Mouse (Mus musculus) splenic B cell, adult 2 months (primary cell): ENCODE results near the gene Ckap4.
"Not testable (repeated sequence)": the region's sequence is repeated elsewhere in the genome, so short reads cannot be mapped to it uniquely, and the experiment has no call there.

Source experiments
- DNase-seq: peaks from one replicate; pipeline ENCODE4 v3.0.0-alpha.2; 2011; ENCODE audit warnings: low read depth, low spot score
- H3K27me3 ChIP-seq: 2 replicates; pipeline ENCODE4 v1.6.1; 2012; ENCODE audit warnings: mild to moderate bottlenecking, low read length, moderate library complexity, mixed read lengths; ENCODE audit not compliant: control insufficient read depth, poor library complexity, insufficient read depth, severe bottlenecking
- H3K36me3 ChIP-seq: 2 replicates; pipeline ENCODE4 v1.6.1; 2012; ENCODE audit warnings: mild to moderate bottlenecking, low read length, moderate library complexity, mixed read lengths; ENCODE audit not compliant: control insufficient read depth, poor library complexity, insufficient read depth, severe bottlenecking

Ckap4 gene

GRCm38 (mm10) chr10:84532911-84533882 lies 665 bp downstream of the Ckap4 start:
- Histone ChIP-seq H3K36me3 (no peaks in the 10 kb centered on the region), H3K27me3 (no peaks in the 10 kb centered on the region)
- DNase-seq: peak; percentile 43

- DNase-seq: no peak
- Histone ChIP-seq H3K36me3 (no peaks in the 10 kb centered on the region), H3K27me3 (no peaks in the 10 kb centered on the region)
Measured at GRCm38 (mm10) chr10:84532191-84532889, 1.5 kb downstream of the Ckap4 start.

GRCm38 (mm10) chr10:84531576-84531975 lies 2.3 kb downstream of the Ckap4 start:
- no peak for DNase-seq
- Histone ChIP-seq H3K27me3 (no peaks in the 10 kb centered on the region), H3K36me3 (0 out of 2 replicates have a peak, but pooled peaks cover 1% of the 10 kb centered on the region)

GRCm38 (mm10) chr10:84530388-84530787 lies 3.5 kb downstream of the Ckap4 start:
- no peaks in the 10 kb centered on the region for H3K27me3 ChIP-seq
- H3K36me3 ChIP-seq: 0 out of 2 replicates have a peak, but pooled peaks cover 2% of the 10 kb centered on the region
- peak; percentile 23 for DNase-seq

GRCm38 (mm10) chr10:84527631-84528030 lies 6.2 kb downstream of the Ckap4 start:
- Histone ChIP-seq H3K36me3 (0 out of 2 replicates have a peak, but pooled peaks cover 2% of the 10 kb centered on the region), H3K27me3 (no peaks in the 10 kb centered on the region)
- DNase-seq: no peak

GRCm38 (mm10) chr10:84527070-84527469 lies 6.8 kb downstream of the Ckap4 start:
- no peak for DNase-seq
- 0 out of 2 replicates have a peak, but pooled peaks cover 2% of the 10 kb centered on the region for H3K36me3 ChIP-seq
- no peaks in the 10 kb centered on the region for H3K27me3 ChIP-seq

DNA sequence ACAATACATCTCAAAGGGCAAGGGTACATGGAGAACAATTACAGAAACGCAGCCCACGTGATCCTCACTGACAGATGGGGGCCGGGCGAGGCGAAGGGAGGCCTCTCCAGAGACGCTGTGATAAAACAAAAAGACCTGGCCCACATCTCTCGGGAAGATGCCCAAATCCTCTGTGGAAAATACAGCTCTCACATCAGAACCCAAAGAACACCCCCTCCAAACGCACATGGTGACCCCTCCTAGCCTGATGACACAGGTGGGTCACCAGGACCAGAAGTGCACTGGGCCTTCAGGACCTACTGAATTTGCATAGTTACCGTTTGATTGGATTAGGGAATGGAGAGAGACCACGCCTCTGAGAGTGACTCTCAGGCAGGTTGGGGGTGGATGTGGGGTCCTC lies 7.4 kb downstream of the Ckap4 start:
- no peaks in the 10 kb centered on the region for H3K27me3 ChIP-seq
- no peak for DNase-seq
- 0 out of 2 replicates have a peak, but pooled peaks cover 2% of the 10 kb centered on the region for H3K36me3 ChIP-seq

DNA sequence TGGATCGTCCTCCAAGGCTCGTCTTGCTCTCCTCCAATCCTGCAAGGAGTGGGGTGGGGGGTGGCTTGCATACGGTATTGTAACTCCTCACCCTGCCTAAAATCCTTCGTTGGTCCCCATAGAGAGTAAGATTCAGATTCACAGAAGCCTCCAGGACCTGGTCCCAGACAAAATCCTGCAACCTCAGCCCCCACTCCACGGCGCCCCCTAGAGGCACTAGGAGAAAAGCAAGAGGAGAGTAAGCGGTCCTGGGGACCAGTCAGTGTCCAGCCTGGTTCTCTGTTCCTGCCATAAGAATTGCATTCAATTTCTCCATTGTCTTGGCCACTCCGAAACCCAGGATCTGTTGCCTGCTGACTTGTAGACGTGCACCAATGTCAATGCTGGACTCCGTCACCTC lies 10.2 kb downstream of the Ckap4 start:
- H3K36me3 ChIP-seq: 0 out of 2 replicates have a peak, but pooled peaks cover 2% of the 10 kb centered on the region
- H3K27me3 ChIP-seq: no peaks in the 10 kb centered on the region
- DNase-seq: no peak

- peak; percentile 65 for DNase-seq
Measured at GRCm38 (mm10) chr10:84516414-84516927, 17.4 kb downstream of the Ckap4 start.

GRCm38 (mm10) chr10:84515980-84516379 lies 17.9 kb downstream of the Ckap4 start:
- not testable (repeated sequence) for DNase-seq, H3K27me3 ChIP-seq, H3K36me3 ChIP-seq

More at GRCm38 (mm10) chr10:84516414-84516927, 17.4 kb downstream of the Ckap4 start:
- Histone ChIP-seq H3K27me3 (no peaks in the 10 kb centered on the region), H3K36me3 (no peaks in the 10 kb centered on the region)

DNA sequence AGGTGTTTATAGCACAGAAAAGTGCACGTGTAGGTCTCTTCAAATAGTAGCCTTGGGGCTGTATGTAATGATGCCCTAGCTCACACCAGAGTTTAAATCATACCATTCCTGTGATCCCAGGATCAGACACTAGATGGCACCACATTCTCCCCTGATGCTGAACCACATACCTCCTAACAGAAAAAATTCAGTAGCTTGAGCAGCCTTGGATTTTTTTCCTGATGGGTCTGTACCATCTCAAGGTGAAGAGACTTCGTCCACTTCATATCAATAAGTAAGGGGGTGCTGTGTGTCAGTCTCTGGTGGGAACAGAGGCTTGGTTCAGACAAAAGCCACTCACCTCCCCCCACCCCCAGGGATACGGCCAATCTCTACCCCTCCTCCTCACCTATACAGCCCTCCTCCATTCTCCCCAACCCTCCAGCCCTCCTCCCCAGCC lies 18.3 kb downstream of the Ckap4 start:
- Histone ChIP-seq H3K27me3 (no peaks in the 10 kb centered on the region), H3K36me3 (no peaks in the 10 kb centered on the region)
- peak; percentile 91 for DNase-seq

GRCm38 (mm10) chr10:84514038-84514578 lies 19.8 kb downstream of the Ckap4 start:
- no peaks in the 10 kb centered on the region for H3K27me3 ChIP-seq
- DNase-seq: peak; percentile 80
- no peaks in the 10 kb centered on the region for H3K36me3 ChIP-seq

- H3K36me3 ChIP-seq: no peaks in the 10 kb centered on the region
- DNase-seq: no peak
- H3K27me3 ChIP-seq: no peaks in the 10 kb centered on the region
Measured at GRCm38 (mm10) chr10:84512766-84513165, 21.1 kb downstream of the Ckap4 start.

- Histone ChIP-seq H3K36me3 (no peaks in the 10 kb centered on the region), H3K27me3 (no peaks in the 10 kb centered on the region)
- no peak for DNase-seq
Measured at GRCm38 (mm10) chr10:84508603-84509002, 25.3 kb downstream of the Ckap4 start.
